In the genomic region with DNA sequence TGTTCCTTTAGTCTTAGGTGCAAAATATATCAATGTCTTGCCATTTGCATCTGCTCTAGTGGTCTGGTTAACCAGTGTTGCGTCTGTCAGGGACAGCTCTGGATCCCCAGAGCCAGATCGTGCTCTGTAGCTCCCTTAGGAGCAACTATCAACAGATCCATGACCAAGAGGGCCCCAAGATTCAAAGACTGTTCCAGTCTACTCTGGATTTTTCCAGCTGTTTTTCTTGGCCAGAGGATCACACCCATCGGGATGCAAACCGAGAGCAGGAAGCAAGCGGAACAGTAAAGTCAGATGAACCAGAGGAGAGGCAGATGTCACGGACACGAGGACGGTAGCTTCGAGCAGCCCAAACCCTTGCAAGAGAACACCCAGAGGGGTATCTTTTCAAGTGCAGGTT, we compare ENCODE assay signal across 17 mouse cellular contexts. TPM values are rescaled to one million over a fixed set of nuclear protein-coding genes. Genes with fewer than 3 reads are reported as not detected.
"Had no signal": no experiment of that assay in that cellular context is flagged by ENCODE, and none has a peak within 500 bp of the region (broad histone marks: within the 10 kb centered on the region; RNA-seq: fewer than 3 reads in every experiment).

No protein-coding gene starts in this region.

- DNase-seq: kidney, postnatal 10 days; liver; liver, embryonic 13.5 days; liver, postnatal 0 days; right cerebral cortex, adult 18-20 months; right cerebral cortex, postnatal 25 days; thymus, postnatal 36 days had no signal

- H3K27me3 ChIP-seq: limb, embryonic 12.5 days had no signal

- H3K9ac ChIP-seq: limb, embryonic 12.5 days; liver, embryonic 13.5 days; liver, postnatal 0 days had no signal

- H3K4me3 ChIP-seq: layer of hippocampus, adult 2 months; limb, embryonic 12.5 days; liver, embryonic 13.5 days; megakaryocyte, embryonic 14.5 days had no signal

- H3K9me3 ChIP-seq: limb, embryonic 12.5 days; liver, embryonic 13.5 days; megakaryocyte, embryonic 14.5 days had no signal

- ATAC-seq: liver, postnatal 0 days; midbrain, embryonic 16.5 days had no signal

- H3K4me1 ChIP-seq: liver, embryonic 13.5 days; megakaryocyte, embryonic 14.5 days had no signal

- H3K27ac ChIP-seq: layer of hippocampus, adult 2 months; limb, embryonic 12.5 days; liver, embryonic 13.5 days; macrophage had no signal

- H3K4me2 ChIP-seq: limb, embryonic 12.5 days; liver, embryonic 13.5 days; midbrain, embryonic 11.5 days had no signal

RNA-seq across cellular contexts. Expression of gene Higd1b, which starts 0.5 kb away (rescaled TPM):
- polyA plus RNA-seq: limb, embryonic 12.5 days; liver, embryonic 13.5 days; liver, postnatal 0 days; macrophage; midbrain, embryonic 11.5 days; small intestine, adult 2 months had no signal

RNA-seq across cellular contexts. Expression of gene Gjc1, which starts 16.6 kb away (rescaled TPM):
- polyA plus RNA-seq: macrophage had no signal

RNA-seq across cellular contexts. Expression of gene Ccdc103, which starts 44.9 kb away (rescaled TPM):
- polyA plus RNA-seq: macrophage; small intestine, adult 2 months had no signal

RNA-seq across cellular contexts. Expression of gene Fam187a, which starts 48.8 kb away (rescaled TPM):
- total RNA-seq: layer of hippocampus, postnatal 10 days had no signal
- polyA plus RNA-seq: limb, embryonic 12.5 days; liver, postnatal 0 days; macrophage; midbrain, embryonic 16.5 days; neural tube, embryonic 14.5 days; small intestine, adult 2 months; thymus, postnatal 0 days had no signal
